Mouse (Mus musculus) testis, adult 2 months (tissue): ENCODE results near the gene Meis1.

Experiments used
- CTCF ChIP-seq: fragments of 200-500 bp; IDR thresholded peaks from 2 replicates; pipeline ENCODE4 v1.5.1; 2012; ENCODE audit warnings: low read depth, mild to moderate bottlenecking, inconsistent platforms, low read length, moderate library complexity; ENCODE audit not compliant: control insufficient read depth, insufficient read depth, insufficient replicate concordance
- POLR2A ChIP-seq: fragments of 200-500 bp; IDR thresholded peaks from 2 replicates; pipeline ENCODE4 v1.6.1; 2012; ENCODE audit warnings: low read depth, mild to moderate bottlenecking, inconsistent platforms, low read length, moderate library complexity; ENCODE audit not compliant: control insufficient read depth

- TF ChIP-seq POLR2A (no peak), CTCF (no peak)
These were observed 142.6 kb downstream of the Meis1 start for GRCm38 (mm10) chr11:18875911-18876885.
